13 mouse cellular contexts compared by ENCODE assay signal in genomic region chr11:85845921-85846320, GRCm38 (mm10). TPM values are rescaled to one million over a fixed set of nuclear protein-coding genes. Genes with fewer than 3 reads are reported as not detected.
DNase-seq lines count a peak whose midpoint lies in the region; ATAC-seq and TF ChIP-seq lines count a peak whose summit lies in the region.
"Had no signal": no experiment of that assay in that cellular context is flagged by ENCODE, and none has a peak within 500 bp of the region (broad histone marks: within the 10 kb centered on the region; RNA-seq: fewer than 3 reads in every experiment).

No protein-coding gene starts in this region.

- H3K27me3 ChIP-seq in lung, embryonic 14.5 days (ENCODE audit: insufficient read depth, low read length) = peaks cover 9% of the 10 kb centered on the region

- H3K36me3 ChIP-seq in lung, embryonic 14.5 days (ENCODE audit: insufficient read depth) = peaks cover 23% of the 10 kb centered on the region
- H3K36me3 ChIP-seq: heart, embryonic 15.5 days; liver, embryonic 13.5 days had no signal

- H3K9me3 ChIP-seq in lung, embryonic 14.5 days (ENCODE audit: low read depth, low read length) = no peaks in the 10 kb centered on the region
- H3K9me3 ChIP-seq: heart, embryonic 15.5 days; liver, embryonic 13.5 days had no signal

- TF ChIP-seq CTCF in lung, embryonic 14.5 days (IDR thresholded peaks at IDR 0.05; ENCODE audit: low read depth) = no peak

- DNase-seq in ovary, postnatal 10 days (ENCODE audit: low spot score) = peak; percentile 6
- no peak for DNase-seq in ovary, postnatal 14 days (ENCODE audit: low spot score)
- DNase-seq in kidney, adult 11 months = peak; percentile 72
- DNase-seq in lung, embryonic 14.5 days = peak; percentile 93
- no peak for DNase-seq in urinary bladder, postnatal 14 days (ENCODE audit: low spot score)
- DNase-seq in thymus, postnatal 0 days (ENCODE audit: low spot score) = no peak
- DNase-seq in thymus, adult 18-20 months = no peak
- DNase-seq: embryo, embryonic 11 days; liver, embryonic 13.5 days had no signal

- peak overlapping the region; percentile 23 for H3K4me2 ChIP-seq in lung, embryonic 14.5 days
- H3K4me2 ChIP-seq: heart, embryonic 15.5 days; liver, embryonic 13.5 days had no signal

- ATAC-seq in lung, embryonic 14.5 days (ENCODE audit: insufficient read depth) = peak; percentile 21; the same call in 1 of the 2 replicates
- ATAC-seq: midbrain, embryonic 16.5 days had no signal

- peak overlapping the region; percentile 99 for H3K27ac ChIP-seq in lung, embryonic 14.5 days (ENCODE audit: low read depth)
- H3K27ac ChIP-seq: heart, embryonic 15.5 days; layer of hippocampus, adult 2 months; liver, embryonic 13.5 days had no signal

- H3K4me1 ChIP-seq in lung, embryonic 14.5 days (ENCODE audit: insufficient read depth) = peaks cover 7% of the 10 kb centered on the region; the same call in 1 of the 2 replicates

- 23% methylated on average over 5 of the region's 5 CpGs for WGBS in lung, embryonic 14.5 days

- H3K9ac ChIP-seq in lung, embryonic 14.5 days = no peak overlapping the region
- H3K9ac ChIP-seq: heart, embryonic 15.5 days; liver, embryonic 13.5 days had no signal

- no peak overlapping the region for H3K4me3 ChIP-seq in lung, embryonic 14.5 days (ENCODE audit: low read depth, low read length)
- H3K4me3 ChIP-seq: heart, embryonic 15.5 days; layer of hippocampus, adult 2 months; liver, embryonic 13.5 days had no signal

RNA-seq across cellular contexts. Expression of gene Gm11444, which starts 4.2 kb away (rescaled TPM):
- polyA plus RNA-seq in lung, embryonic 14.5 days (2014; fragmentation: Nextera tagmentation; extraction: Ambion mirVana) = not detected in 2 replicates
- not detected in 2 replicates for polyA plus RNA-seq in thymus, postnatal 0 days (2015; fragmentation: Nextera tagmentation; extraction: Ambion mirVana)
- polyA plus RNA-seq: forebrain, embryonic 11.5 days; heart, embryonic 15.5 days; liver, embryonic 13.5 days; midbrain, embryonic 16.5 days had no signal

RNA-seq across cellular contexts. Expression of gene Tbx2, which starts 13.6 kb away (rescaled TPM):
- 61.4 and 67.5 TPM in 2 replicates for polyA plus RNA-seq in lung, embryonic 14.5 days (2014; fragmentation: Nextera tagmentation; extraction: Ambion mirVana)
- polyA plus RNA-seq in thymus, postnatal 0 days (2015; fragmentation: Nextera tagmentation; extraction: Ambion mirVana) = 0.58 and 1.0 TPM in 2 replicates

RNA-seq across cellular contexts. Expression of gene Tbx4, which starts 40.3 kb away (rescaled TPM):
- polyA plus RNA-seq in lung, embryonic 14.5 days (2014; fragmentation: Nextera tagmentation; extraction: Ambion mirVana) = 67.9 and 73.4 TPM in 2 replicates
- 0.04 TPM in 1 of 2 replicates, not detected in the other for polyA plus RNA-seq in thymus, postnatal 0 days (2015; fragmentation: Nextera tagmentation; extraction: Ambion mirVana)

Comparison
In these comparisons a context has a peak if more than half of its experiments do, and no peak if none do; other contexts are left out.
1. DNase-seq: peak in ovary, postnatal 10 days (single experiment), kidney, adult 11 months (single experiment) and lung, embryonic 14.5 days (single experiment); none in ovary, postnatal 14 days (single experiment), urinary bladder, postnatal 14 days (single experiment), thymus, postnatal 0 days (single experiment) and thymus, adult 18-20 months (0 of 2).
2. RNA of gene Tbx2, which starts 13.6 kb away (polyA plus RNA-seq): 61.4 to 67.5 TPM in lung, embryonic 14.5 days; 0.58 to 1.0 TPM in thymus, postnatal 0 days; every median in the first group is over 10 times any median in the second.
3. RNA of gene Tbx4, which starts 40.3 kb away (polyA plus RNA-seq): 67.9 to 73.4 TPM in lung, embryonic 14.5 days; 0.04 TPM in thymus, postnatal 0 days; every median in the first group is over 10 times any median in the second.